Mouse (Mus musculus): ENCODE results near the gene Fnip1. TPM values are rescaled to one million over a fixed set of nuclear protein-coding genes. Genes with fewer than 3 reads are reported as not detected.

Gene Fnip1
- polyA plus RNA-seq, 1 experiment from 2014 or later, result 12.6 TPM

GRCm38 (mm10) chr11:54542414-54542813, 104.4 kb downstream of the Fnip1 start:
- H3K4me1 ChIP-seq (ENCODE audit: control insufficient read depth, insufficient read depth, low read length), result no peaks in the 10 kb centered on the region
- no peaks in the 10 kb centered on the region for H3K27me3 ChIP-seq (ENCODE audit: control insufficient read depth, insufficient read depth, low read length)
- no peak overlapping the region for H3K9ac ChIP-seq (ENCODE audit: low read depth, low read length)
- no peak overlapping the region for H3K4me2 ChIP-seq (replicated peaks; ENCODE audit: low read depth, low read length)
- ATAC-seq (ENCODE audit: low FRiP score, low TSS enrichment), result no peak
- no peaks in the 10 kb centered on the region for H3K36me3 ChIP-seq (ENCODE audit: control insufficient read depth, insufficient read depth, low read length)
- no peaks in the 10 kb centered on the region for H3K9me3 ChIP-seq (ENCODE audit: control insufficient read depth, low read length)
- H3K27ac ChIP-seq (ENCODE audit: low read depth, low read length), result no peak overlapping the region
- no peak overlapping the region for H3K4me3 ChIP-seq (ENCODE audit: low read length)

- no peak overlapping the region for H3K4me3 ChIP-seq (ENCODE audit: low read length)
- H3K9ac ChIP-seq (ENCODE audit: low read depth, low read length), result no peak overlapping the region
- H3K4me1 ChIP-seq (ENCODE audit: control insufficient read depth, insufficient read depth, low read length), result no peaks in the 10 kb centered on the region
- H3K36me3 ChIP-seq (ENCODE audit: control insufficient read depth, insufficient read depth, low read length), result no peaks in the 10 kb centered on the region
- H3K9me3 ChIP-seq (ENCODE audit: control insufficient read depth, low read length), result no peaks in the 10 kb centered on the region
- H3K27ac ChIP-seq (ENCODE audit: low read depth, low read length), result no peak overlapping the region
- no peak for ATAC-seq (ENCODE audit: low FRiP score, low TSS enrichment)
- H3K27me3 ChIP-seq (ENCODE audit: control insufficient read depth, insufficient read depth, low read length), result no peaks in the 10 kb centered on the region
- no peak overlapping the region for H3K4me2 ChIP-seq (replicated peaks; ENCODE audit: low read depth, low read length)
- 78% methylated on average over 2 of the region's 2 CpGs for WGBS
These were observed 117.0 kb downstream of the Fnip1 start for GRCm38 (mm10) chr11:54554970-54555369.

- no peaks in the 10 kb centered on the region for H3K4me1 ChIP-seq (ENCODE audit: control insufficient read depth, insufficient read depth, low read length)
- no peak overlapping the region for H3K9ac ChIP-seq (ENCODE audit: low read depth, low read length)
- H3K4me2 ChIP-seq (replicated peaks; ENCODE audit: low read depth, low read length), result no peak overlapping the region
- 91% methylated on average over 5 of the region's 5 CpGs for WGBS
- no peaks in the 10 kb centered on the region for H3K36me3 ChIP-seq (ENCODE audit: control insufficient read depth, insufficient read depth, low read length)
- H3K9me3 ChIP-seq (ENCODE audit: control insufficient read depth, low read length), result no peaks in the 10 kb centered on the region
- no peaks in the 10 kb centered on the region for H3K27me3 ChIP-seq (ENCODE audit: control insufficient read depth, insufficient read depth, low read length)
- no peak for ATAC-seq (ENCODE audit: low FRiP score, low TSS enrichment)
- H3K27ac ChIP-seq (ENCODE audit: low read depth, low read length), result no peak overlapping the region
- no peak overlapping the region for H3K4me3 ChIP-seq (ENCODE audit: low read length)
These were observed 124.8 kb downstream of the Fnip1 start for GRCm38 (mm10) chr11:54562761-54563160.

Other genes with a start within 250 kb of the Fnip1 start
- gene Csf2, start 188.5 kb upstream of the Fnip1 start, polyA plus RNA-seq (2014; fragmentation: Nextera tagmentation; extraction: Ambion mirVana), result not detected in 2 replicates
- not detected in 2 replicates for gene Il3, start 170.9 kb upstream of the Fnip1 start, polyA plus RNA-seq (2014; fragmentation: Nextera tagmentation; extraction: Ambion mirVana)
- 0.37 and 1.3 TPM in 2 replicates for gene Acsl6, start 134.4 kb upstream of the Fnip1 start, polyA plus RNA-seq (2014; fragmentation: Nextera tagmentation; extraction: Ambion mirVana)
- not detected in 2 replicates for gene Meikin, start 67.5 kb upstream of the Fnip1 start, polyA plus RNA-seq (2014; fragmentation: Nextera tagmentation; extraction: Ambion mirVana)
- gene Rapgef6, start 84.6 kb downstream of the Fnip1 start, polyA plus RNA-seq (2014; fragmentation: Nextera tagmentation; extraction: Ambion mirVana), result 19.4 and 35.8 TPM in 2 replicates

All from kidney, embryonic 14.5 days (tissue).